Mouse (Mus musculus) olfactory bulb, adult 2 months (tissue): ENCODE results near the gene Naa38.

Source experiments
- CTCF ChIP-seq: fragments of 200-500 bp; IDR thresholded peaks from 2 replicates; pipeline ENCODE4 v1.5.1; 2012; ENCODE audit warnings: low read depth, mild to moderate bottlenecking, low read length, moderate library complexity; ENCODE audit not compliant: insufficient read depth
- POLR2A ChIP-seq: fragments of 200-500 bp; IDR thresholded peaks from 2 replicates; pipeline ENCODE4 v1.6.1; 2012; ENCODE audit warnings: mild to moderate bottlenecking, low read depth, low read length, moderate library complexity; ENCODE audit not compliant: insufficient read depth

- TF ChIP-seq CTCF, result no peak
- TF ChIP-seq POLR2A, result no peak; the same call in 1 of the 2 replicates
Observed at GRCm38 (mm10) chr11:69411538-69412203, 16.4 kb downstream of the Naa38 start.
